Mouse (Mus musculus): ENCODE data around the gene Hist1h4h. TPM values are rescaled to one million over a fixed set of nuclear protein-coding genes. Genes with fewer than 3 reads are reported as not detected.
A peak's percentile ranks its signal among the peaks of the same experiment; 100 is the strongest.
"Not testable (repeated sequence)": the region's sequence is repeated elsewhere in the genome, so short reads cannot be mapped to it uniquely, and the experiment has no call there.

Gene Hist1h4h
- polyA plus RNA-seq, 1 experiment from 2014 or later = 2.9 TPM

- not testable (repeated sequence) for H3K27me3 ChIP-seq (replicated peaks; ENCODE audit: control insufficient read depth, insufficient read depth, low read length); H3K9me3 ChIP-seq (ENCODE audit: control insufficient read depth, low read length); H3K36me3 ChIP-seq (ENCODE audit: control insufficient read depth, insufficient read depth); H3K4me1 ChIP-seq (replicated peaks; ENCODE audit: control insufficient read depth, insufficient read depth, low read length)
- H3K27ac ChIP-seq (ENCODE audit: low read length) = peak overlapping the region; percentile 94
- H3K9ac ChIP-seq (replicated peaks; ENCODE audit: low read depth, low read length) = 0 out of 2 replicates have a peak overlapping the region, but pooled peaks have one; percentile 42
- H3K4me2 ChIP-seq (ENCODE audit: low read length) = peak overlapping the region; percentile 45
- 1% methylated on average over 12 of the region's 14 CpGs for WGBS
- peak; percentile 14 for ATAC-seq
- H3K4me3 ChIP-seq (replicated peaks; ENCODE audit: low read length) = peak overlapping the region; percentile 54
These were observed 13.9 kb downstream of the Hist1h4h start for GRCm38 (mm10) chr13:23544787-23545120.

- no peak overlapping the region for H3K9ac ChIP-seq (replicated peaks; ENCODE audit: low read depth, low read length)
- no peak overlapping the region for H3K27ac ChIP-seq (ENCODE audit: low read length)
- no peaks in the 10 kb centered on the region for H3K36me3 ChIP-seq (ENCODE audit: control insufficient read depth, insufficient read depth)
- no peaks in the 10 kb centered on the region for H3K27me3 ChIP-seq (replicated peaks; ENCODE audit: control insufficient read depth, insufficient read depth, low read length)
- 82% methylated on average over 5 of the region's 5 CpGs for WGBS
- H3K9me3 ChIP-seq (ENCODE audit: control insufficient read depth, low read length) = no peaks in the 10 kb centered on the region
- peaks cover 8% of the 10 kb centered on the region for H3K4me1 ChIP-seq (replicated peaks; ENCODE audit: control insufficient read depth, insufficient read depth, low read length)
- no peak overlapping the region for H3K4me3 ChIP-seq (replicated peaks; ENCODE audit: low read length)
- no peak for ATAC-seq
- H3K4me2 ChIP-seq (ENCODE audit: low read length) = no peak overlapping the region
These were observed 15.8 kb downstream of the Hist1h4h start for GRCm38 (mm10) chr13:23546694-23547093.

GRCm38 (mm10) chr13:23550761-23551145 is 19.9 kb downstream of the Hist1h4h start:
- Histone ChIP-seq H3K36me3 (ENCODE audit: control insufficient read depth, insufficient read depth) (no peaks in the 10 kb centered on the region), H3K9ac (replicated peaks; ENCODE audit: low read depth, low read length) (peak overlapping the region; percentile 58), H3K27ac (ENCODE audit: low read length) (peak overlapping the region; percentile 81), H3K4me3 (replicated peaks; ENCODE audit: low read length) (peak overlapping the region; percentile 44), H3K9me3 (ENCODE audit: control insufficient read depth, low read length) (no peaks in the 10 kb centered on the region), H3K4me1 (replicated peaks; ENCODE audit: control insufficient read depth, insufficient read depth, low read length) (peaks cover 16% of the 10 kb centered on the region), H3K4me2 (ENCODE audit: low read length) (peak overlapping the region; percentile 62), H3K27me3 (replicated peaks; ENCODE audit: control insufficient read depth, insufficient read depth, low read length) (no peaks in the 10 kb centered on the region)
- no peak for ATAC-seq
- WGBS = 4% methylated on average over 3 of the region's 3 CpGs

GRCm38 (mm10) chr13:23551146-23551834 is 20.4 kb downstream of the Hist1h4h start, which contains the start of gene Hist1h4f:
Gene Hist1h4f (minus strand): TSS chr13:23551648.
- peak within 1 kb of the TSS; percentile 81 for H3K27ac ChIP-seq (ENCODE audit: low read length)
- peaks cover 15% of the 10 kb centered on the region for H3K4me1 ChIP-seq (replicated peaks; ENCODE audit: control insufficient read depth, insufficient read depth, low read length)
- not testable (repeated sequence) for H3K27me3 ChIP-seq (replicated peaks; ENCODE audit: control insufficient read depth, insufficient read depth, low read length); H3K9me3 ChIP-seq (ENCODE audit: control insufficient read depth, low read length); H3K36me3 ChIP-seq (ENCODE audit: control insufficient read depth, insufficient read depth)
- peak; percentile 84 for ATAC-seq
- H3K4me2 ChIP-seq (ENCODE audit: low read length) = peak within 1 kb of the TSS; percentile 62
- peak within 1 kb of the TSS; percentile 44 for H3K4me3 ChIP-seq (replicated peaks; ENCODE audit: low read length)
- H3K9ac ChIP-seq (replicated peaks; ENCODE audit: low read depth, low read length) = peak within 1 kb of the TSS; percentile 58
- WGBS = under 1% methylated on average over 47 of the region's 47 CpGs

GRCm38 (mm10) chr13:23551931-23552914 is 21.4 kb downstream of the Hist1h4h start:
- no peaks in the 10 kb centered on the region for H3K9me3 ChIP-seq (ENCODE audit: control insufficient read depth, low read length)
- H3K9ac ChIP-seq (replicated peaks; ENCODE audit: low read depth, low read length) = no peak overlapping the region
- peak overlapping the region; percentile 81 for H3K27ac ChIP-seq (ENCODE audit: low read length)
- H3K4me1 ChIP-seq (replicated peaks; ENCODE audit: control insufficient read depth, insufficient read depth, low read length) = peaks cover 16% of the 10 kb centered on the region
- H3K27me3 ChIP-seq (replicated peaks; ENCODE audit: control insufficient read depth, insufficient read depth, low read length) = no peaks in the 10 kb centered on the region
- no peaks in the 10 kb centered on the region for H3K36me3 ChIP-seq (ENCODE audit: control insufficient read depth, insufficient read depth)
- H3K4me2 ChIP-seq (ENCODE audit: low read length) = peak overlapping the region; percentile 62
- ATAC-seq = no peak
- 42% methylated on average over 8 of the region's 8 CpGs for WGBS
- H3K4me3 ChIP-seq (replicated peaks; ENCODE audit: low read length) = peak overlapping the region; percentile 44

- Histone ChIP-seq H3K36me3 (ENCODE audit: control insufficient read depth, insufficient read depth) (no peaks in the 10 kb centered on the region), H3K4me3 (replicated peaks; ENCODE audit: low read length) (no peak within 1 kb of the TSS), H3K27me3 (replicated peaks; ENCODE audit: control insufficient read depth, insufficient read depth, low read length) (no peaks in the 10 kb centered on the region), H3K27ac (ENCODE audit: low read length) (peak within 1 kb of the TSS; percentile 80), H3K9me3 (ENCODE audit: control insufficient read depth, low read length) (no peaks in the 10 kb centered on the region), H3K4me1 (replicated peaks; ENCODE audit: control insufficient read depth, insufficient read depth, low read length) (peaks cover 16% of the 10 kb centered on the region), H3K4me2 (ENCODE audit: low read length) (peak within 1 kb of the TSS; percentile 62), H3K9ac (replicated peaks; ENCODE audit: low read depth, low read length) (no peak within 1 kb of the TSS)
- ATAC-seq = no peak
These were observed 22.1 kb downstream of the Hist1h4h start, which contains the start of gene Hist1h1d for GRCm38 (mm10) chr13:23552962-23553361. Gene Hist1h1d (plus strand): TSS chr13:23553262.

GRCm38 (mm10) chr13:23554393-23554792 is 23.5 kb downstream of the Hist1h4h start:
- Histone ChIP-seq H3K27ac (ENCODE audit: low read length) (peak overlapping the region; percentile 80), H3K36me3 (ENCODE audit: control insufficient read depth, insufficient read depth) (no peaks in the 10 kb centered on the region), H3K9me3 (ENCODE audit: control insufficient read depth, low read length) (no peaks in the 10 kb centered on the region), H3K4me2 (ENCODE audit: low read length) (peak overlapping the region; percentile 99), H3K27me3 (replicated peaks; ENCODE audit: control insufficient read depth, insufficient read depth, low read length) (no peaks in the 10 kb centered on the region), H3K9ac (replicated peaks; ENCODE audit: low read depth, low read length) (peak overlapping the region; percentile 45), H3K4me3 (replicated peaks; ENCODE audit: low read length) (peak overlapping the region; percentile 58), H3K4me1 (replicated peaks; ENCODE audit: control insufficient read depth, insufficient read depth, low read length) (peaks cover 16% of the 10 kb centered on the region)
- no peak for ATAC-seq
- 17% methylated on average over 9 of the region's 9 CpGs for WGBS

GRCm38 (mm10) chr13:23554925-23555838 is 24.3 kb downstream of the Hist1h4h start:
- H3K9me3 ChIP-seq (ENCODE audit: control insufficient read depth, low read length) = no peaks in the 10 kb centered on the region
- H3K36me3 ChIP-seq (ENCODE audit: control insufficient read depth, insufficient read depth) = no peaks in the 10 kb centered on the region
- peak overlapping the region; percentile 68 for H3K9ac ChIP-seq (replicated peaks; ENCODE audit: low read depth, low read length)
- H3K27me3 ChIP-seq (replicated peaks; ENCODE audit: control insufficient read depth, insufficient read depth, low read length) = no peaks in the 10 kb centered on the region
- peaks cover 16% of the 10 kb centered on the region for H3K4me1 ChIP-seq (replicated peaks; ENCODE audit: control insufficient read depth, insufficient read depth, low read length)
- WGBS = under 1% methylated on average over 54 of the region's 54 CpGs
- peak; percentile 84 for ATAC-seq
- H3K27ac ChIP-seq (ENCODE audit: low read length) = peak overlapping the region; percentile 80
- H3K4me2 ChIP-seq (ENCODE audit: low read length) = peak overlapping the region; percentile 99
- H3K4me3 ChIP-seq (replicated peaks; ENCODE audit: low read length) = peak overlapping the region; percentile 58

All from forebrain, embryonic 16.5 days (tissue).